Mouse (Mus musculus): ENCODE measurements around the gene Evc2.

The Evc2 gene

DNA sequence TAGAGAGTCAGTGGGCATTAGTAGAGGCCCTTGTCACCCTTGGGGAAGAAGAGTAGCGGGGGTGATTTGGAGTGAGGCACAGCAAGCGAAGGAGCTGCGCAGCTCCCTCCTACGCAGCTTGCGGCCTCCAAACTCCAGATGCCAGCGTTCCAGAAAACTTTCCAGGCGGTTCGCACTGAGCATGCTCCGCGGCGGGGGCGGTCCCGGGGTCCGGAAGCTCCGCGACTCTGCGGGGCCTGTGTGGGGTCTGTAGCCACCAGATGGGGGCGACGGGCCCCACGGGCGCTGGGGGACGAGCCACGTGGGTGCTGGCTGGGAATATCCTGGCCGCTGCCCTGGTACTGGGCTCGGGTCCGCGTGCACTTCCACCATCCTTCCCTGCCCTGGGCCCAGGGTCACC, at the start of gene Evc2:
Gene Evc2 (plus strand): TSS at position 212 of the 400 bp plus-strand sequence.
- no peak for DNase-seq (ENCODE audit: extremely low spot score, low read depth, low spot score)

GRCm38 (mm10) chr5:37289236-37289635, 49.1 kb upstream of the Evc2 start:
- DNase-seq (ENCODE audit: extremely low spot score, low read depth, low spot score): no peak

DNA sequence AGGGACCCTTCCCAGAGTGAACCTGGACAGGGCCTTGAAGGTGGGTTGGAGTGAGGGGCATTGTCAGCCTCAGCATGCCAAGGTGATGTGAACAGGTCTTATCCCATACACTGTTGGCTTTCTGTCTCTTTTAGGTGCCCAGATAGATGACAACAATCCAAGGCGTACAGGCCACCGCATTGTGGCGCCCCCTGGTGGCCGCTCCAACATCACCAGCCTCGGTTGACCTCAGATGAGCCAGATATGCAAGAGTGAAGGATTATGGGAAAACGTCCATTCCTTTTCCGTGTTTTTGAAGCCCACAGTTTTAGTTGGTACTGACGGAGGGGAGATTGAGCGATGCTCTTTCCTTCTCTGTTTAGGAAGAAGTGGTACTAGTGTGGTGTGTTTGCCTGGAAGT, 47.3 kb upstream of the Evc2 start:
- DNase-seq (ENCODE audit: extremely low spot score, low read depth, low spot score): no peak

- DNase-seq (ENCODE audit: extremely low spot score, low read depth, low spot score): no peak
These were observed 41.6 kb upstream of the Evc2 start for GRCm38 (mm10) chr5:37296717-37297116.

GRCm38 (mm10) chr5:37298370-37298769, 39.9 kb upstream of the Evc2 start:
- DNase-seq (ENCODE audit: extremely low spot score, low read depth, low spot score): no peak

DNA sequence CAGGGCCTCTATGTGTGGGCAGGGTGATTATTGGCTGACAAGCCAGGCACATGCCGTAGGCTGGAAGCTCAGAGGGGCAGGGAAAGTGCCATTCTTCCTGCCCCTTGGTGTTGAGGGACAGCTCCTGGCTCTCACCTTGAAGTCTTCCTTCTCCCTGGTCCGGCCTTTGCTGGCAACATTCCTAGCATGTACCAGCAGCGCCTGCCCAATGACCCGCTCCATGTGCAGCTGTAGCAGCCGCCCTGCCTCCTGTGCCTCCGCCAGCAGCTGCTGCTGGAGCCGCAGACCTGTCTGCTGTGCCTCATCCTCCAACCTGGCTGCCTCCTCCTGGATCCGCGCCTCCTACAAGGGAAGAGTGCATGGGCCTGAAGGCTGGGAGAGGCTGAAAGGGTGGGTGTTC, 28.3 kb upstream of the Evc2 start:
- no peak for DNase-seq (ENCODE audit: extremely low spot score, low read depth, low spot score)

DNA sequence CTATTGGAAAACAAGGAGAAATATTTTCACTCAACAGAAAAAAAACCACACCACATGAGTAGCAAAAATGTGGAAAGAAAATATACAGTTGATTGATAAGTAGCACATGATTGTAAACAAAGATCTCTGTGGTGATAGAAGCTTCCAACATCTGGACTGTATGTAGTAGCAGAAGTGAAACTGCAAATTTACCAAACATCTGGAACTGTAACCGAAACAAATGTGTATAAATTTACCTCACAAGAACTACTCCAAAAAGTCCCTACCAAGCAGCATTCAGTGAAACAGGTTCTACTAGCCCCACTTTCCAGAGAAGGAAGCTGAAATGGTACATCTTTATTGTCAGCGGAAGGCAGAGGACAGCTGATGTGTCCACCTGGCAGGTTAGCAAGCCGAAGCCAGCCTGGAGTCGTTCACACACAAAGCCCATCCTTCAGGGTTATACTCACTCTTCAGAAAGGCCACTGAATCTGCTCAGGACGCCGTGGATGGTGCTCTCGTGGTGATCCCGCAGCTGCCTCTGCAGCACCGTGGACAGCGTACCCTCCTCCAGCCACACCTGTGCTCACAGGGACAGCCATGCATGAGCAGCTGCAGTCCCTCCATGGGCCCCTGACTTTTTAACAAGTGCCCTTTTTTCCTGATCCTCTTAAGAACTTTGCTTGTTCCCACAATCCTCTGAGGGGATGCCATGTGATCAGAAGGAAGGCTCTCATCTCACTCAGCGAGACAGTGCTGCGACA, 25.1 kb upstream of the Evc2 start:
- DNase-seq (ENCODE audit: extremely low spot score, low read depth, low spot score): no peak

GRCm38 (mm10) chr5:37318715-37319114, 19.6 kb upstream of the Evc2 start:
- DNase-seq (ENCODE audit: extremely low spot score, low read depth, low spot score): no peak

GRCm38 (mm10) chr5:37320174-37320573, 18.1 kb upstream of the Evc2 start:
- no peak for DNase-seq (ENCODE audit: extremely low spot score, low read depth, low spot score)

GRCm38 (mm10) chr5:37320761-37321160, 17.5 kb upstream of the Evc2 start:
- no peak for DNase-seq (ENCODE audit: extremely low spot score, low read depth, low spot score)

DNA sequence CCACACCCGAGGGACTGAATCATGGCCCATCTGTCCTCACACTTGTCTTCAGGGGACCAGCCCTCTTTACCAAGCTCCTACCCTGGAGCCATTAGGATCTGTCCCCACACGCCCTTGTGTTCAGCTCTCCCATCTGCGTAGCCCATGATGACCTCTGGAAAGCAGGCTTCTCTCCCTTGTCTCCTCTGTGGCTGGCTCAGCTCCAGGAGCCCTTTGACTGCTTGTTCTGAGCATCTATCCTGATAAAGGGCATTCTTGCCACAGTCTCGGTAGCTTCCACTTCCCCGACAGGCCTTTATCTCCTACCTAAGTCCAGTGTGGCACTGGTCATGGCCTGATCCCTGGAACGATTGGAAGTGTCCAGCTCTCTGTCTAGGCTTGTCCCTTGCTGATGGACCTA, 11.6 kb upstream of the Evc2 start:
- DNase-seq (ENCODE audit: extremely low spot score, low read depth, low spot score): no peak

GRCm38 (mm10) chr5:37330449-37331132, 7.7 kb upstream of the Evc2 start:
- no peak for DNase-seq (ENCODE audit: extremely low spot score, low read depth, low spot score)

GRCm38 (mm10) chr5:37331133-37331505, 7.2 kb upstream of the Evc2 start:
- no peak for DNase-seq (ENCODE audit: extremely low spot score, low read depth, low spot score)

- DNase-seq (ENCODE audit: extremely low spot score, low read depth, low spot score): no peak
These were observed 6.2 kb upstream of the Evc2 start for GRCm38 (mm10) chr5:37332066-37332465.

DNA sequence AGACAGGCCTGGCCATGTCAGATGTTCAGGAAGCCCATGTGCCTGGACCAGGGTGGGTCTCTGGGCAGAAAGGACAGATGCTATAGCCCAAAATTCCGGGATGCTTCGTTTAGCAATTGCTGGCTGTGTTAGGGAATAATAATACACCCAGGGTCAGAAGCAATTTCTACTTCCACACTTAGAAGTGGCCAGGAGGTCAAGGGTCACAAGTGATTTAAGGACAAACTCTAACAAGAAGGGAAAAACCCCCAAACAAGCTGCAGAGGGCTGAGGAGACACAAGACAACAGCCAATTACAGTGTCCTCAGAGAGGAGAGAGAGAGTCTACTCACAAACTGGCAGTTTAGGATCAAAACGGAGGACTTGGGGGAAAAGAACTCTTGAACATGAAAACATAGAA, 3.2 kb upstream of the Evc2 start:
- no peak for DNase-seq (ENCODE audit: extremely low spot score, low read depth, low spot score)

- DNase-seq (ENCODE audit: extremely low spot score, low read depth, low spot score): no peak
These were observed 1.7 kb upstream of the Evc2 start, which contains the start of gene Evc for GRCm38 (mm10) chr5:37336485-37337105. TSS of gene Evc (minus strand) at chr5:37336894.

DNA sequence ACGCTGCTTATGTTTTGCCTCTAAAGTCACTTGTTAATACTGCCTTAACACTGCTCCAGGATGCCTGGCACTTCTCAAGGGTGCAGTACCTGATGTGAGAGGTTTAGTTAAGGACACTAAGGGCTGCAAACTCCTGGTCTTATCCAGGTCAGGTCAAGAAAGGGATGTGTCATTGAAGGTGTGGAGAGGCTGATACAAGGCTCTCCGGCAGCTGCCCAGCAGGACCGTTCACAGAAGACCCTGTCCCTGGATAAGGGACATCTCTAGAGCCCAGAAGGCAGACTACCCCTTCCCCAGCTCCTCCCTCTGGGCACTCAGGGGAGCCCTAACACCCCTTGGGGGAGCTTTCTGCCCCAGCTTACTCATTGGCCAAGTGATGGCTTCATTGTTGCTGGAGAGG, 603 bp upstream of the Evc2 start:
- no peak for DNase-seq (ENCODE audit: extremely low spot score, low read depth, low spot score)

DNA sequence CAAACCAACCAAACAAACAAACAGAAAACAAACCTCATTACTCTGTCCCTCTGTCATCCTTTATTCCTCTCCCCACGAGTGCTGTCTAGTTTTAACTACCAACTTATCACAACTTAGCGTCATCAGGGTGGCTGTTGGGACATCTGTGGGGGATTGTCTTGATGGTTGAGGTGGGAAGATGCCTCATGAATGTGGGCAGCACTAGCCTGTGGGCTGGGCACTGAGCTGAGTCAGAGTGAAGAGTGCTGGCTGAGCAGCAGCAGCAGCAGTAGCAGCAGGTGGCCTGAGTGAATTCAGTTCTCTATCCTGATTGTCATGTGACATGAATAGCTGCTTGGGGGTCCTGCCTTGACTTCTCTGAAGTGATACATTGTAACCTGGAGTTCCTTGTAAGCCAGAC, 5.7 kb downstream of the Evc2 start:
- no peak for DNase-seq (ENCODE audit: extremely low spot score, low read depth, low spot score)

DNA sequence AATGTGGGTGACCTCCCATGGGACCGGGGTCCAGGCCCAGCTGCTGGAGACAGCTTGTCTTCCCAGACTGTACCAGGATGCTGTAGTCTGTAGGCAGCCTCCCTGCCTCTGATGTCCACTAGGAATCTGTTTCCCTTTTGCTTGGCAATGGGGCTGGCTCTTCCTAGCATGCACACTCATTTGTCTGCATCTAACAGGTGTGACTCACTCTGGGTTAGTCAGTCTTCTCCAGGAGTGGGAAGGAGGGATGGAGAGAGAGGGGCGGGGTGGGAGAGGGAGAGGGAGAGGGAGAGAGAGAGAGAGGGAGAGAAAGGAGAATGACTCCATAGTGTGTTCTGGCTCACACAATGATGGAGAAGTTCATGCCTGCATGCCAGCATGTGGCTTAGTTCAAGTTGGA, 13.5 kb downstream of the Evc2 start:
- no peak for DNase-seq (ENCODE audit: extremely low spot score, low read depth, low spot score)

GRCm38 (mm10) chr5:37354385-37354784, 16.1 kb downstream of the Evc2 start:
- no peak for DNase-seq (ENCODE audit: extremely low spot score, low read depth, low spot score)

DNA sequence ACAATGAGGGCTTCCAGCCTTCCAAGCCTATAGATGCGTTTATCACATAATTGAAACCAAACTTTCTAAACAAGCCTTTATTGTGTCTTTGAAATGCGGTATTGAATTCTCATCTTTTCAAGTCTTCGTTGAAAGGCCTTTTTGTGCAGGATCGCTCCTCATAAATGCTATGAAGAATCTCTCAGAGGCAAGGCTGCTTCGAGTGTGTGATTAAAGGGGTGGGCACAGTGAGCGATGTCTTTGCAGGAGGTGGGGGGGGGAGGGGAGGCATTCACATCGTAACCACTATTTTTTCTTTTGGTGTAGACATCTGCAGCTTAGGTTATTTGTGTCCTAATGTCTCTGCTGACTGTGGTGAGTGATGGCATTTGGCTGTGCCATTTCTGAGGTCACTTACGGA, 17.7 kb downstream of the Evc2 start:
- no peak for DNase-seq (ENCODE audit: extremely low spot score, low read depth, low spot score)

- DNase-seq (ENCODE audit: extremely low spot score, low read depth, low spot score): no peak
These were observed 24.3 kb downstream of the Evc2 start for GRCm38 (mm10) chr5:37362618-37363017.
